23 mouse cellular contexts compared by ENCODE assay signal in the genomic region with DNA sequence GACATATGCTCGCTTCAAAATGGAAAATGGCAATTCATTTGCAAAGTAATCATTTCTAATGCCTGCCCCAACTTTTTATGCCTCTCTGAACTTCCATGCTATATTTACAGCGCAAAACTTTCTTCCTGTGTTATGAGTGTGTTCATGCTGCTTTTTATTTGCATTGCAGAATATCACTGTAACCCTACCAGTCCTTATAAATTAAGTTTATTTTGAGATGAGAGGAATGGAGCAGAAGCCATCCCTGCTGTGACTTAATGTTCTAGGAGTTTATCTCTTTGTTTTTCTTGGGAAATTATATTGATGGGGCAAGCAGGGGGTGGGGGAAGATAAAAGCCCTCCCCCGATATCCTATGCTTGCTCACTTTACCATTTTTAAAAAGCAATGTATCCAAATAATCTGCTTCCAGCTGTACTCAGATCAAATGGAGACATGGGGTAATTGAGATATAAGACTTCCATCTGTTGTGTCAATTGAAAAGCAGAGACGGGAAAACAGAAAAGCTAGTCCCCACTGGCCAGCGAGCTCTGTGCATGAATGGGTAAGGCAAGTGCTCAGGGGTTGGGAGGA.
"Had no signal": no experiment of that assay in that cellular context is flagged by ENCODE, and none has a peak within 500 bp of the region (broad histone marks: within the 10 kb centered on the region; RNA-seq: fewer than 3 reads in every experiment).

No protein-coding gene starts in this region.

- H3K4me3 ChIP-seq: gastrocnemius, adult 2 months; heart, embryonic 10.5 days; heart, embryonic 12.5 days; hindbrain, embryonic 10.5 days; hindbrain, embryonic 12.5 days; intestine, embryonic 15.5 days; layer of hippocampus, adult 2 months; left cerebral cortex, adult 2 months; limb, embryonic 10.5 days; limb, embryonic 12.5 days had no signal

- H3K9me3 ChIP-seq: hindbrain, embryonic 12.5 days; intestine, embryonic 15.5 days; limb, embryonic 10.5 days; limb, embryonic 12.5 days had no signal

- H3K27me3 ChIP-seq: heart, embryonic 12.5 days; hindbrain, embryonic 12.5 days; intestine, embryonic 15.5 days; limb, embryonic 12.5 days had no signal

- H3K36me3 ChIP-seq: heart, embryonic 10.5 days; heart, embryonic 12.5 days; hindbrain, embryonic 10.5 days; hindbrain, embryonic 12.5 days; intestine, embryonic 15.5 days; limb, embryonic 10.5 days; limb, embryonic 12.5 days had no signal

- H3K4me1 ChIP-seq: heart, embryonic 10.5 days; heart, embryonic 12.5 days; hindbrain, embryonic 10.5 days; hindbrain, embryonic 12.5 days; intestine, embryonic 15.5 days; limb, embryonic 10.5 days; limb, embryonic 12.5 days had no signal

- H3K27ac ChIP-seq: gastrocnemius, adult 2 months; heart, embryonic 10.5 days; hindbrain, embryonic 10.5 days; hindbrain, embryonic 12.5 days; hindbrain, embryonic 14.5 days; intestine, embryonic 15.5 days; layer of hippocampus, adult 2 months; left cerebral cortex, adult 2 months; limb, embryonic 10.5 days; limb, embryonic 12.5 days had no signal

- H3K9ac ChIP-seq: heart, embryonic 12.5 days; hindbrain, embryonic 12.5 days; hindbrain, embryonic 14.5 days; intestine, embryonic 15.5 days; limb, embryonic 12.5 days had no signal

- H3K4me2 ChIP-seq: heart, embryonic 12.5 days; hindbrain, embryonic 12.5 days; hindbrain, embryonic 14.5 days; intestine, embryonic 15.5 days; limb, embryonic 12.5 days had no signal

- DNase-seq: gastrocnemius, adult 2 months; gastrocnemius, postnatal 10 days; gastrocnemius, postnatal 25 days; heart, postnatal 10 days; heart, postnatal 4 days; kidney, adult 18-20 months; kidney, adult 8-10 months; kidney, postnatal 10 days; kidney, postnatal 25 days; kidney, postnatal 4 days had no signal

- ATAC-seq: forebrain, embryonic 16.5 days; inflammation-experienced regulatory T-cells, adult 6 months; intestine, embryonic 15.5 days; intestine, postnatal 0 days had no signal
